Mouse (Mus musculus) hindbrain, postnatal 0 days (tissue): ENCODE measurements around the gene Trim54. TPM values are rescaled to one million over a fixed set of nuclear protein-coding genes. Genes with fewer than 3 reads are reported as not detected.

Experiments
- ATAC-seq: fragments of 200-750 bp; cut with Nextera tagmentation; 2 replicates; pipeline ENCODE4 v1.8.0; 2017; ENCODE audit warnings: mild to moderate bottlenecking, moderate TSS enrichment, moderate library complexity
- DNase-seq: peaks from one replicate; pipeline ENCODE4 v3.0.0-alpha.2; 2015; ENCODE audit warnings: low spot score
- H3K27ac ChIP-seq: fragments of 300-500 bp; sonication (generic); 2 replicates; pipeline ENCODE4 v1.5.1; 2014; ENCODE audit warnings: mild to moderate bottlenecking
- H3K27me3 ChIP-seq: fragments of 300-500 bp; sonication (generic); 2 replicates; pipeline ENCODE4 v1.6.1; 2014; ENCODE audit warnings: low read length, mixed read lengths; ENCODE audit not compliant: insufficient read depth
- H3K36me3 ChIP-seq: fragments of 300-500 bp; sonication (generic); 2 replicates; pipeline ENCODE4 v1.6.1; 2014; ENCODE audit warnings: low read length, mixed read lengths; ENCODE audit not compliant: insufficient read depth
- H3K4me1 ChIP-seq: fragments of 300-500 bp; sonication (generic); 2 replicates; pipeline ENCODE4 v1.6.1; 2014; ENCODE audit warnings: antibody characterized with exemption, low read length, mixed read lengths; ENCODE audit not compliant: insufficient read depth
- H3K4me2 ChIP-seq: fragments of 300-500 bp; sonication (generic); 2 replicates; pipeline ENCODE4 v1.6.1; 2014; ENCODE audit warnings: low read depth, mild to moderate bottlenecking, low read length, moderate library complexity, mixed read lengths
- H3K4me3 ChIP-seq: fragments of 300-500 bp; sonication (generic); 2 replicates; pipeline ENCODE4 v1.5.1; 2014; ENCODE audit warnings: low read length
- H3K9ac ChIP-seq: fragments of 300-500 bp; sonication (generic); replicated peaks from 2 replicates; pipeline ENCODE4 v1.6.1; 2014; ENCODE audit warnings: mild to moderate bottlenecking, low read length, moderate library complexity, mixed read lengths
- H3K9me3 ChIP-seq: fragments of 300-500 bp; sonication (generic); 2 replicates; pipeline ENCODE4 v1.6.1; 2016; ENCODE audit warnings: low read length, mixed read lengths
- CTCF ChIP-seq: IDR thresholded peaks from 2 replicates; pipeline ENCODE4 v1.5.1; 2016; ENCODE audit warnings: antibody characterized with exemption, control low read depth, low read depth
- WGBS: fragments of 180-500 bp; shearing (Covaris S2); extraction: QIAGEN DNeasy Blood & Tissue Kit; methylation state at CpG from one replicate; pipeline ENCODE4 v1.1.7; 2014; 5-methylcytosine and 5-hydroxymethylcytosine counted together
- polyA plus RNA-seq: library from polyadenylated mRNA; unstranded; fragments of >200 nt; fragmentation: Nextera tagmentation; extraction: Ambion mirVana; gene quantifications from 2 replicates; pipeline ENCODE4 v1.2.1, GENCODE M21; 2015
- total RNA-seq: library from RNA; depleted of rRNA; stranded (reverse); fragments of >200 nt; gene quantifications from 2 replicates; pipeline ENCODE4 v1.2.3, GENCODE M21; 2014

Trim54 gene
- total and polyA plus RNA-seq, 2 experiments from 2014 or later: 0.52 TPM; not detected in 1

GRCm38 (mm10) chr5:31105814-31106335 is 10.6 kb upstream of the Trim54 start, which contains the start of gene Dnajc5g:
Gene Dnajc5g, plus strand, starts transcription at chr5:31106285.
- no peaks in the 10 kb centered on the region for H3K36me3 ChIP-seq
- TF ChIP-seq CTCF: no peak
- no peaks in the 10 kb centered on the region; the same call in 1 of the 2 replicates for H3K27me3 ChIP-seq
- H3K9me3 ChIP-seq: no peaks in the 10 kb centered on the region
- no peak for ATAC-seq
- H3K4me2 ChIP-seq: no peak within 1 kb of the TSS
- 90% methylated on average over 9 of the region's 9 CpGs for WGBS
- H3K4me3 ChIP-seq: no peak within 1 kb of the TSS
- H3K4me1 ChIP-seq: no peaks in the 10 kb centered on the region
- DNase-seq: no peak
- H3K27ac ChIP-seq: no peak within 1 kb of the TSS
- H3K9ac ChIP-seq: no peak within 1 kb of the TSS

DNA sequence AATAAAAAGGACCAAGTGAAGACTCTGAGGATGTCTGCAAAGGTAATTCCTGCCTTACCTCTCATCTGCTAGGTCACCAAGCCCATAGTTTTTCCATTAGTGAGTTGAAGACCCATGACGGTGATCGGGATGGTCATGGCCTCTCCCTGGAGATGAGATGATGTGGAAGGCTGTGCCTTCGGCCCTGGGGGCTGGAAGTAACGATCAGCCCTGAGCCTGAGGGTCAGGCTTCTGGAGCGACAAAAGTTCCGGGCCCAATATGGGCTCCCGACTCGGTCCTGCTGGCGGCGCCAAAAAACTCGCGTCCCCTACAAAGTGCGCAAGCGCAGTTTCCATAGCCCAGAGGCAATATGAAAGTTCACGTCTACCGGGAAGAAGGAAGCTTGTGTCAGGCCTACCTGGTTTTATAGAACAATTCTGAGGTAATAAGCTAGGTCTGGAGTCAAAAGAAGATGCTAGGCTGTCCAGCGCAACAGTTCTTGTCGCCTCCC is 8.5 kb upstream of the Trim54 start, which contains the start of gene Slc30a3:
Gene Slc30a3 (minus strand): TSS at position 238 of the 491 bp plus-strand sequence.
- H3K4me1 ChIP-seq: no peaks in the 10 kb centered on the region
- ATAC-seq (no peak), DNase-seq (no peak)
- H3K36me3 ChIP-seq: no peaks in the 10 kb centered on the region
- WGBS: 91% methylated on average over 18 of the region's 18 CpGs
- H3K9me3 ChIP-seq: no peaks in the 10 kb centered on the region
- TF ChIP-seq CTCF: no peak
- no peak within 1 kb of the TSS for H3K27ac ChIP-seq
- H3K9ac ChIP-seq: no peak within 1 kb of the TSS
- no peak within 1 kb of the TSS for H3K4me3 ChIP-seq
- no peak within 1 kb of the TSS for H3K4me2 ChIP-seq
- H3K27me3 ChIP-seq: no peaks in the 10 kb centered on the region; the same call in 1 of the 2 replicates

DNA sequence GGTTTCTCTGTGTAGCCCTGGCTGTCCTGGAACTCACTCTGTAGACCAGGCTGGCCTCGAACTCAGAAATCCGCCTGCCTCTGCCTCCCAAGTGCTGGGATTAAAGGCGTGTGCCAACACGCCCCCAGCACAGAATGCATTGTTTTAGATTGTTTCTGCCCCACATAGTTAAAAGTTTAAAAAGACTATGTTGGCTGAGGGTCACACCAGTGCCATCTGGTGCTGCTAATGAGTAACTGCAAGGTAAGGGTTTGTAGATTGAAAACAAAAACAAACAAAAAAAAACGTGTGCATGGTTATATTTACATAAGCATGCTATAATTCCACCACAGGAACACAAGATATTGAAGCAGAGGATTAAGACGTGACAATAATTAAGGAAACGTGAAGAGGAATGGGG is 5.7 kb upstream of the Trim54 start:
- Histone ChIP-seq H3K36me3 (no peaks in the 10 kb centered on the region), H3K9ac (no peak overlapping the region), H3K4me1 (no peaks in the 10 kb centered on the region), H3K9me3 (no peaks in the 10 kb centered on the region), H3K27me3 (no peaks in the 10 kb centered on the region), H3K4me2 (no peak overlapping the region), H3K4me3 (no peak overlapping the region), H3K27ac (no peak overlapping the region)
- ATAC-seq (no peak), DNase-seq (peak; percentile 41)
- WGBS: 34% methylated on average over 7 of the region's 7 CpGs
- peak; percentile 67 for TF ChIP-seq CTCF

DNA sequence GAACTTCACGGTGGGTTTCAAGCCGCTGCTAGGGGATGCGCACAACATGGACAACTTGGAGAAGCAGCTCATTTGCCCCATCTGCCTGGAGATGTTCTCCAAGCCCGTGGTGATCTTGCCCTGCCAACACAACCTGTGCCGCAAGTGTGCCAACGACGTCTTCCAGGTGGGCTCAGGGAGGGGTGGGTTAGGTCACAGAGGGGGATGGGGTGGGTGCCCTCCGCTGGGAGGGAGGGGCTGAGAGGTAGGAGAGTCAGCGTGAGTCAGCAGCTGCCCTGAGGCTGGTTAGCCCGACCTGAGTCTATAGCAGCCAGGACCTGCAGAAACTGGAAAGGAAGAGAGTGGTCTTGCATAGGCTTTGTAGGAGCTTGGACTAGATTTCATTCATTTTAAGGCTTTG is 400 bp downstream of the Trim54 start:
- Histone ChIP-seq H3K4me1 (no peaks in the 10 kb centered on the region), H3K27me3 (no peaks in the 10 kb centered on the region), H3K36me3 (no peaks in the 10 kb centered on the region), H3K9me3 (no peaks in the 10 kb centered on the region), H3K27ac (no peak overlapping the region), H3K9ac (no peak overlapping the region), H3K4me2 (no peak overlapping the region), H3K4me3 (no peak overlapping the region)
- TF ChIP-seq CTCF: no peak
- DNase-seq: no peak
- no peak for ATAC-seq
- 27% methylated on average over 10 of the region's 10 CpGs for WGBS

- WGBS: 88% methylated on average over 8 of the region's 8 CpGs
- no peak overlapping the region for H3K4me2 ChIP-seq
- H3K9me3 ChIP-seq: no peaks in the 10 kb centered on the region
- no peaks in the 10 kb centered on the region for H3K27me3 ChIP-seq
- ATAC-seq (no peak), DNase-seq (no peak)
- no peaks in the 10 kb centered on the region for H3K4me1 ChIP-seq
- H3K36me3 ChIP-seq: no peaks in the 10 kb centered on the region
- no peak overlapping the region for H3K9ac ChIP-seq
- H3K27ac ChIP-seq: no peak overlapping the region
- TF ChIP-seq CTCF: no peak
- no peak overlapping the region for H3K4me3 ChIP-seq
These were observed 4.6 kb downstream of the Trim54 start for GRCm38 (mm10) chr5:31121111-31121510.

DNA sequence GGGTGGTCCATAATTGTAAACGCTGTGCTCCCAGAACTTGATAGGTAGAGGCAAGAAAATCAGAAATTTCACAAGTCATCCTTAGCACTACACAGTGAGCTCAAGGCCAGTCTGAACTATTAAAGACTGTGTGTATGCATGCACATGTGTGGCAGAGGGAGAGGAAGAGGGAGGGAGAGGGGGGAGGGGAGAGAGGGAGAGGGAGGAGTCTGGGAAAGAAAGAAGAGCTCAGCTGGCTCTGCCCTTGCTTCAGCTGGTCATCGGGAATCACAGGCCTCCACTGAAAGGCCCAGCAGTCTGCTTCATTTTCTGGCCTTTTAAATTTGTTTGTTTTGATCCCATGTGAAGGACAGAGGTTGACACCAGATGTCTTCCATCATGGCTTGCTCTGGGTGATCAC is 7.0 kb downstream of the Trim54 start:
- Histone ChIP-seq H3K4me3 (no peak overlapping the region), H3K4me1 (no peaks in the 10 kb centered on the region), H3K27me3 (no peaks in the 10 kb centered on the region), H3K9ac (no peak overlapping the region), H3K36me3 (no peaks in the 10 kb centered on the region), H3K27ac (no peak overlapping the region), H3K9me3 (no peaks in the 10 kb centered on the region), H3K4me2 (no peak overlapping the region)
- ATAC-seq: no peak
- DNase-seq: no peak
- TF ChIP-seq CTCF: no peak
- WGBS: 43% methylated on average over 2 of the region's 2 CpGs

GRCm38 (mm10) chr5:31126050-31126449 is 9.5 kb downstream of the Trim54 start:
- WGBS: 42% methylated on average over 5 of the region's 5 CpGs
- H3K4me3 ChIP-seq: no peak overlapping the region
- H3K36me3 ChIP-seq: no peaks in the 10 kb centered on the region
- no peaks in the 10 kb centered on the region for H3K27me3 ChIP-seq
- H3K9ac ChIP-seq: no peak overlapping the region
- no peaks in the 10 kb centered on the region for H3K9me3 ChIP-seq
- DNase-seq (no peak), ATAC-seq (no peak)
- no peaks in the 10 kb centered on the region for H3K4me1 ChIP-seq
- TF ChIP-seq CTCF: no peak
- no peak overlapping the region for H3K27ac ChIP-seq
- no peak overlapping the region for H3K4me2 ChIP-seq
